Mouse (Mus musculus) heart, embryonic 14.5 days (tissue): ENCODE data around the gene Fam57a. TPM values are rescaled to one million over a fixed set of nuclear protein-coding genes. Genes with fewer than 3 reads are reported as not detected.

Experiments
- ATAC-seq: fragments of 200-750 bp; cut with Nextera tagmentation; 2 replicates; pipeline ENCODE4 v1.8.0; 2017; ENCODE audit warnings: low read depth, moderate TSS enrichment; ENCODE audit not compliant: insufficient number of reproducible peaks, insufficient read depth, low FRiP score
- H3K27ac ChIP-seq, 2 experiments: fragments of 200-500 bp in 1 of 2; fragments of 300-500 bp in 1 of 2; sonication (generic) in 1 of 2; replicated peaks in 1 of 2; 2 replicates each; pipeline ENCODE4 v1.5.1; 2012 to 2014; ENCODE audit warnings: low read depth in 2 of 2, low read length in 2 of 2, control low read depth in 1 of 2, mild to moderate bottlenecking in 1 of 2, mixed read lengths in 1 of 2; ENCODE audit not compliant: control insufficient read depth in 1 of 2, insufficient read depth in 1 of 2
- H3K27me3 ChIP-seq: fragments of 300-500 bp; sonication (generic); 2 replicates; pipeline ENCODE4 v1.6.1; 2014; ENCODE audit warnings: mild to moderate bottlenecking, low read length, control low read depth; ENCODE audit not compliant: control insufficient read depth, insufficient read depth
- H3K36me3 ChIP-seq: fragments of 300-500 bp; sonication (generic); 2 replicates; pipeline ENCODE4 v1.6.1; 2014; ENCODE audit warnings: mild to moderate bottlenecking, control low read depth, low read length, mixed read lengths; ENCODE audit not compliant: control insufficient read depth, insufficient read depth
- H3K4me1 ChIP-seq, 2 experiments: fragments of 200-500 bp in 1 of 2; fragments of 300-500 bp in 1 of 2; sonication (generic) in 1 of 2; 2 replicates each; pipeline ENCODE4 v1.6.1; 2012 to 2014; ENCODE audit warnings: low read length in 2 of 2, control low read depth in 1 of 2, mixed read lengths in 1 of 2; ENCODE audit not compliant: control insufficient read depth in 2 of 2, insufficient read depth in 2 of 2
- H3K4me2 ChIP-seq: fragments of 300-500 bp; sonication (generic); 2 replicates; pipeline ENCODE4 v1.6.1; 2014; ENCODE audit warnings: mild to moderate bottlenecking, low read length
- H3K4me3 ChIP-seq, 2 experiments: fragments of 200-500 bp in 1 of 2; fragments of 300-500 bp in 1 of 2; sonication (generic) in 1 of 2; 2 replicates each; pipeline ENCODE4 v1.5.1; 2012 to 2014; ENCODE audit warnings: low read length in 2 of 2, mild to moderate bottlenecking in 2 of 2, control low read depth in 1 of 2, low read depth in 1 of 2, moderate library complexity in 1 of 2; ENCODE audit not compliant: control insufficient read depth in 1 of 2, insufficient read depth in 1 of 2
- H3K9ac ChIP-seq: fragments of 300-500 bp; sonication (generic); 2 replicates; pipeline ENCODE4 v1.6.1; 2014; ENCODE audit warnings: mild to moderate bottlenecking, low read length
- H3K9me3 ChIP-seq: fragments of 300-500 bp; sonication (generic); 2 replicates; pipeline ENCODE4 v1.6.1; 2016; ENCODE audit warnings: low read length, control low read depth; ENCODE audit not compliant: control insufficient read depth
- WGBS: fragments of 180-500 bp; shearing (Covaris S2); extraction: QIAGEN DNeasy Blood & Tissue Kit; methylation state at CpG from one replicate; pipeline ENCODE4 v1.1.7; 2014; 5-methylcytosine and 5-hydroxymethylcytosine counted together
- polyA plus RNA-seq: library from polyadenylated mRNA; unstranded; fragments of >200 nt; fragmentation: Nextera tagmentation; extraction: Ambion mirVana; gene quantifications from 2 replicates; pipeline ENCODE4 v1.2.1, GENCODE M21; 2014

Gene Fam57a
- polyA plus RNA-seq, 1 experiment from 2014 or later, result 23.1 TPM

- Histone ChIP-seq H3K9ac (no peak overlapping the region), H3K4me3 (no peak overlapping the region), H3K36me3 (0 out of 2 replicates have a peak, but pooled peaks cover 2% of the 10 kb centered on the region), H3K4me1 (peaks cover 9 to 26% of the 10 kb centered on the region in 2 experiments), H3K4me2 (no peak overlapping the region), H3K27ac (peak overlapping the region; percentile 56 to 67; a peak in 3 of 4 replicates), H3K27me3 (no peaks in the 10 kb centered on the region), H3K9me3 (no peaks in the 10 kb centered on the region)
- WGBS, result 56% methylated on average over 8 of the region's 8 CpGs
- no peak for ATAC-seq
Measured at GRCm38 (mm10) chr11:76148055-76149008, 31.1 kb upstream of the Fam57a start.

GRCm38 (mm10) chr11:76150980-76151379 is 28.5 kb upstream of the Fam57a start:
- Histone ChIP-seq H3K9ac (no peak overlapping the region), H3K27ac (no peak overlapping the region), H3K27me3 (no peaks in the 10 kb centered on the region), H3K4me2 (no peak overlapping the region), H3K4me3 (no peak overlapping the region), H3K36me3 (peaks cover 22% of the 10 kb centered on the region), H3K4me1 (peaks cover 9 to 22% of the 10 kb centered on the region in 2 experiments), H3K9me3 (no peaks in the 10 kb centered on the region)
- 35% methylated on average over 4 of the region's 4 CpGs for WGBS
- no peak for ATAC-seq

GRCm38 (mm10) chr11:76153236-76153951 is 26.1 kb upstream of the Fam57a start:
- 82% methylated on average over 5 of the region's 5 CpGs for WGBS
- H3K27me3 ChIP-seq, result no peaks in the 10 kb centered on the region

GRCm38 (mm10) chr11:76154200-76154599 is 25.3 kb upstream of the Fam57a start:
- no peak overlapping the region for H3K4me2 ChIP-seq
- no peaks in the 10 kb centered on the region for H3K9me3 ChIP-seq
- peaks cover 35% of the 10 kb centered on the region for H3K36me3 ChIP-seq
- no peaks in the 10 kb centered on the region for H3K4me1 ChIP-seq
- ATAC-seq, result no peak
- H3K9ac ChIP-seq, result no peak overlapping the region
- 92% methylated on average over 2 of the region's 2 CpGs for WGBS
- H3K27ac ChIP-seq, result no peak overlapping the region
- no peaks in the 10 kb centered on the region for H3K27me3 ChIP-seq
- no peak overlapping the region for H3K4me3 ChIP-seq

More at GRCm38 (mm10) chr11:76153236-76153951, 26.1 kb upstream of the Fam57a start:
- H3K4me1 ChIP-seq, result peaks cover 4 to 5% of the 10 kb centered on the region in 2 experiments
- no peak overlapping the region for H3K9ac ChIP-seq
- peaks cover 29% of the 10 kb centered on the region for H3K36me3 ChIP-seq
- H3K4me2 ChIP-seq, result no peak overlapping the region
- H3K9me3 ChIP-seq, result no peaks in the 10 kb centered on the region
- no peak overlapping the region for H3K4me3 ChIP-seq
- no peak overlapping the region for H3K27ac ChIP-seq
- no peak for ATAC-seq

GRCm38 (mm10) chr11:76154861-76155260 is 24.6 kb upstream of the Fam57a start:
- WGBS, result 74% methylated on average over 2 of the region's 2 CpGs
- H3K27ac ChIP-seq, result no peak overlapping the region

GRCm38 (mm10) chr11:76158375-76158774 is 21.1 kb upstream of the Fam57a start:
- no peak overlapping the region for H3K4me2 ChIP-seq
- H3K27me3 ChIP-seq, result no peaks in the 10 kb centered on the region
- H3K27ac ChIP-seq, result no peak overlapping the region
- peaks cover 55% of the 10 kb centered on the region for H3K36me3 ChIP-seq
- WGBS, result 85% methylated on average over 2 of the region's 2 CpGs
- ATAC-seq, result no peak
- H3K9me3 ChIP-seq, result no peaks in the 10 kb centered on the region
- peaks cover 0 to 7% of the 10 kb centered on the region in 2 experiments; a peak in 3 of 4 replicates for H3K4me1 ChIP-seq
- no peak overlapping the region for H3K4me3 ChIP-seq
- no peak overlapping the region for H3K9ac ChIP-seq

More at GRCm38 (mm10) chr11:76154861-76155260, 24.6 kb upstream of the Fam57a start:
- Histone ChIP-seq H3K27me3 (no peaks in the 10 kb centered on the region), H3K4me1 (peaks cover 0 to under 1% of the 10 kb centered on the region in 2 experiments; a peak in 2 of 4 replicates), H3K36me3 (peaks cover 36% of the 10 kb centered on the region), H3K4me3 (no peak overlapping the region), H3K9me3 (no peaks in the 10 kb centered on the region), H3K9ac (no peak overlapping the region), H3K4me2 (no peak overlapping the region)
- no peak for ATAC-seq

- WGBS, result 41% methylated on average over 6 of the region's 6 CpGs
- H3K36me3 ChIP-seq, result peaks cover 48% of the 10 kb centered on the region
- H3K9ac ChIP-seq, result no peak overlapping the region
- H3K27me3 ChIP-seq, result no peaks in the 10 kb centered on the region
- H3K4me1 ChIP-seq, result peaks cover 0 to 7% of the 10 kb centered on the region in 2 experiments; a peak in 3 of 4 replicates
- H3K9me3 ChIP-seq, result no peaks in the 10 kb centered on the region
- no peak overlapping the region for H3K27ac ChIP-seq
- H3K4me3 ChIP-seq, result no peak overlapping the region
- H3K4me2 ChIP-seq, result no peak overlapping the region
- no peak for ATAC-seq
Measured at GRCm38 (mm10) chr11:76160251-76160650, 19.2 kb upstream of the Fam57a start.
